Mouse (Mus musculus): ENCODE data around the gene Ptprs. TPM values are rescaled to one million over a fixed set of nuclear protein-coding genes. Genes with fewer than 3 reads are reported as not detected.

The Ptprs gene
- polyA plus RNA-seq, 1 experiment: 688 TPM

- TF ChIP-seq CTCF (IDR thresholded peaks at IDR 0.05; ENCODE audit: extremely low read depth, insufficient read depth, low read length) (no peak), POLR2A (IDR thresholded peaks at IDR 0.05; ENCODE audit: extremely low read depth, insufficient read depth, low read length) (no peak)
- H3K27ac ChIP-seq (ENCODE audit: insufficient read depth, low read length): no peak overlapping the region
- H3K4me1 ChIP-seq (ENCODE audit: control insufficient read depth, insufficient read depth, low read length): no peaks in the 10 kb centered on the region
- no peak overlapping the region for H3K4me3 ChIP-seq (ENCODE audit: insufficient read depth, low read length)
Measured at GRCm38 (mm10) chr17:56478191-56478611, 1.9 kb upstream of the Ptprs start.

GRCm38 (mm10) chr17:56477191-56477818 lies 1.0 kb upstream of the Ptprs start:
- TF ChIP-seq CTCF (IDR thresholded peaks at IDR 0.05; ENCODE audit: extremely low read depth, insufficient read depth, low read length) (no peak), POLR2A (IDR thresholded peaks at IDR 0.05; ENCODE audit: extremely low read depth, insufficient read depth, low read length) (no peak)
- no peaks in the 10 kb centered on the region for H3K4me1 ChIP-seq (ENCODE audit: control insufficient read depth, insufficient read depth, low read length)
- no peak overlapping the region for H3K27ac ChIP-seq (ENCODE audit: insufficient read depth, low read length)
- no peak overlapping the region for H3K4me3 ChIP-seq (ENCODE audit: insufficient read depth, low read length)

GRCm38 (mm10) chr17:56475584-56476401 lies 490 bp downstream of the Ptprs start:
- Histone ChIP-seq H3K4me3 (ENCODE audit: insufficient read depth, low read length) (peak overlapping the region; percentile 65), H3K4me1 (ENCODE audit: control insufficient read depth, insufficient read depth, low read length) (peaks cover 3% of the 10 kb centered on the region; the same call in 1 of the 2 replicates), H3K27ac (ENCODE audit: insufficient read depth, low read length) (peak overlapping the region; percentile 98)
- no peak for TF ChIP-seq CTCF (IDR thresholded peaks at IDR 0.05; ENCODE audit: extremely low read depth, insufficient read depth, low read length)
- 0 out of 2 replicates have a peak, but pooled peaks have one; percentile 4 for TF ChIP-seq POLR2A (IDR thresholded peaks at IDR 0.05; ENCODE audit: extremely low read depth, insufficient read depth, low read length)

- Histone ChIP-seq H3K4me3 (ENCODE audit: insufficient read depth, low read length) (peak overlapping the region; percentile 65), H3K4me1 (ENCODE audit: control insufficient read depth, insufficient read depth, low read length) (peaks cover 7% of the 10 kb centered on the region), H3K27ac (ENCODE audit: insufficient read depth, low read length) (peak overlapping the region; percentile 98)
- TF ChIP-seq CTCF (IDR thresholded peaks at IDR 0.05; ENCODE audit: extremely low read depth, insufficient read depth, low read length): no peak
- TF ChIP-seq POLR2A (IDR thresholded peaks at IDR 0.05; ENCODE audit: extremely low read depth, insufficient read depth, low read length): no peak
Measured at GRCm38 (mm10) chr17:56474831-56475581, 1.3 kb downstream of the Ptprs start.

- peak overlapping the region; percentile 65 for H3K4me3 ChIP-seq (ENCODE audit: insufficient read depth, low read length)
- H3K4me1 ChIP-seq (ENCODE audit: control insufficient read depth, insufficient read depth, low read length): peaks cover 9% of the 10 kb centered on the region
- no peak for TF ChIP-seq CTCF (IDR thresholded peaks at IDR 0.05; ENCODE audit: extremely low read depth, insufficient read depth, low read length)
- TF ChIP-seq POLR2A (IDR thresholded peaks at IDR 0.05; ENCODE audit: extremely low read depth, insufficient read depth, low read length): no peak
- H3K27ac ChIP-seq (ENCODE audit: insufficient read depth, low read length): peak overlapping the region; percentile 98
Measured at GRCm38 (mm10) chr17:56474311-56474830, 1.9 kb downstream of the Ptprs start.

- H3K4me3 ChIP-seq (ENCODE audit: insufficient read depth, low read length): peak overlapping the region; percentile 65
- H3K27ac ChIP-seq (ENCODE audit: insufficient read depth, low read length): no peak overlapping the region
- TF ChIP-seq CTCF (IDR thresholded peaks at IDR 0.05; ENCODE audit: extremely low read depth, insufficient read depth, low read length) (no peak), POLR2A (IDR thresholded peaks at IDR 0.05; ENCODE audit: extremely low read depth, insufficient read depth, low read length) (no peak; the same call in 1 of the 2 replicates)
- peaks cover 9% of the 10 kb centered on the region for H3K4me1 ChIP-seq (ENCODE audit: control insufficient read depth, insufficient read depth, low read length)
Measured at GRCm38 (mm10) chr17:56473611-56473905, 2.7 kb downstream of the Ptprs start.

- peak overlapping the region; percentile 65 for H3K4me3 ChIP-seq (ENCODE audit: insufficient read depth, low read length)
- TF ChIP-seq POLR2A (IDR thresholded peaks at IDR 0.05; ENCODE audit: extremely low read depth, insufficient read depth, low read length) (no peak), CTCF (IDR thresholded peaks at IDR 0.05; ENCODE audit: extremely low read depth, insufficient read depth, low read length) (peak; percentile 33)
- no peak overlapping the region for H3K27ac ChIP-seq (ENCODE audit: insufficient read depth, low read length)
- peaks cover 10% of the 10 kb centered on the region for H3K4me1 ChIP-seq (ENCODE audit: control insufficient read depth, insufficient read depth, low read length)
Measured at GRCm38 (mm10) chr17:56472733-56473610, 3.3 kb downstream of the Ptprs start.

- Histone ChIP-seq H3K4me1 (ENCODE audit: control insufficient read depth, insufficient read depth, low read length) (peaks cover 13% of the 10 kb centered on the region), H3K4me3 (ENCODE audit: insufficient read depth, low read length) (peak overlapping the region; percentile 65; the same call in 1 of the 2 replicates)
- TF ChIP-seq CTCF (IDR thresholded peaks at IDR 0.05; ENCODE audit: extremely low read depth, insufficient read depth, low read length) (no peak), POLR2A (IDR thresholded peaks at IDR 0.05; ENCODE audit: extremely low read depth, insufficient read depth, low read length) (no peak)
Measured at GRCm38 (mm10) chr17:56472121-56472520, 4.2 kb downstream of the Ptprs start.

More at GRCm38 (mm10) chr17:56472121-56472520, 4.2 kb downstream of the Ptprs start:
- no peak overlapping the region for H3K27ac ChIP-seq (ENCODE audit: insufficient read depth, low read length)

Measured in cortical plate, adult 2 months (tissue).